Mouse (Mus musculus) macrophage (primary cell): ENCODE results near the gene Dscaml1. TPM values are rescaled to one million over a fixed set of nuclear protein-coding genes. Genes with fewer than 3 reads are reported as not detected.

ENCODE experiments used
- H3K27ac ChIP-seq: fragments of 350-480 bp; formaldehyde crosslinking; 2 replicates; pipeline ENCODE4 v1.9.0; 2021
- H3K36me3 ChIP-seq: fragments of 350-480 bp; formaldehyde crosslinking; 2 replicates; pipeline ENCODE4 v1.9.0; 2021; ENCODE audit errors: inconsistent target
- H3K4me3 ChIP-seq: fragments of 350-480 bp; formaldehyde crosslinking; 2 replicates; pipeline ENCODE4 v1.9.0; 2021; ENCODE audit errors: inconsistent target
- H3K79me2 ChIP-seq: fragments of 350-480 bp; formaldehyde crosslinking; 2 replicates; pipeline ENCODE4 v1.9.0; 2021; ENCODE audit errors: inconsistent target
- WGBS: methylation state at CpG from one replicate; pipeline ENCODE4 v1.1.7; 2026; ENCODE audit warnings: inconsistent platforms; ENCODE audit not compliant: missing documents; 5-methylcytosine and 5-hydroxymethylcytosine counted together
- polyA plus RNA-seq: library from polyadenylated mRNA; stranded (reverse); fragments of 250-400 nt; gene quantifications from 3 replicates; pipeline ENCODE4 v1.2.4, GENCODE M21; 2018; ENCODE audit warnings: inconsistent platforms

Gene Dscaml1
- polyA plus RNA-seq, 1 experiment from 2014 or later: 0.09 TPM

DNA sequence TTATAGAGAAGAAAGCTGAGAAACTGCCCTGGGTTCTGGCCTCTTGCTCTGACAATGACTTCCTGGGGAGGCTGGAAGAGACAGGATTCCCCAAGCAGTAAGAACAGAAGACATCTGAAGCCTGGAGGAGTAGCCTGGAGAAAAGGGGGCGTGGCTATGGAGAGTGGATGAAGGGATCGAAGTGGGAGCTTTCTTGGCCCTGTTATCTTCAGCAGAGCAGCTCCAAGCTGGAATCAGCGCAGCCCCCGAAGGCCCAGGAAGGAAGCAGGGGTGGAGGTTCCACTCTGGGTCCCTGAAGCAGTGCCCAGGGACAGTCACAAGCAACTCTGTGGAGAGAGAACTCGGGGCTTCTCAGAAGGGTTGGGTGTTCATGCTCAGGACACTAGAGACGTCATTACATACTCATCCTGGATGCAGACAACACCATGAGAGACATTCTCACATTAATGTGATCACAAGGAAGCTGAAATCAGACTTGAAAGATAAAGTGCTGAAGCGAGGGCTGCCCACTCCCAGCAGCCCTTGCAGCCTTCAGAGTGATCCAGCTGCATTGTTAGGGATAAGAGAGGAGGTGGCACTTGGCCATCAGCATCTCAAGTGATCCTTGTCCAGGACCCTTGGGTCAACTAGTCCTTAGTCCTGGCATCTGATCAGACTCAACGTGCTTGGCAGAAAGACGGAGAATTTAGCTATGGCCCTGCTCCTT lies 146.5 kb downstream of the Dscaml1 start:
- H3K4me3 ChIP-seq: no peak overlapping the region

DNA sequence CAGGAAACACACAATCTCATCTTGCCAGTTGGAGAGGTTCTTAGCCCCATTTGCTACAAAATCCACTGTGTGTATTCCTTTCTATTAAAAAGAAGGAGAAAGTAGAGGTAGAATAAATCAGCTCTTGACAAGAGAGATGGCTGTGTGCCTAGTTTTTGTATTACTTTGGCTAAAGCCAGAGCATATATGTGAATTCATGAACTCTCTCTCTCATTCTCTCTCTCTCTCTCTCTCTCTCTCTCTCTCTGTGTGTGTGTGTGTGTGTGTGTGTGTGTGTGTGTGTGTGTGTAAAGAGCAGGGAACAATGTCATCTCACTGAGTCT lies 147.0 kb downstream of the Dscaml1 start:
- no peaks in the 10 kb centered on the region for H3K79me2 ChIP-seq
- no peak overlapping the region for H3K4me3 ChIP-seq
- H3K27ac ChIP-seq: no peak overlapping the region

More for the DNA sequence above, 146.5 kb downstream of the Dscaml1 start:
- WGBS: 65% methylated on average over 9 of the region's 9 CpGs
- no peak overlapping the region for H3K27ac ChIP-seq
- H3K36me3 ChIP-seq: no peaks in the 10 kb centered on the region
- H3K79me2 ChIP-seq: no peaks in the 10 kb centered on the region

GRCm38 (mm10) chr9:45574021-45574420 lies 147.6 kb downstream of the Dscaml1 start:
- 81% methylated on average over 8 of the region's 8 CpGs for WGBS

More for the DNA sequence above, 147.0 kb downstream of the Dscaml1 start:
- no peaks in the 10 kb centered on the region for H3K36me3 ChIP-seq

GRCm38 (mm10) chr9:45580069-45580795 lies 153.8 kb downstream of the Dscaml1 start:
- Histone ChIP-seq H3K79me2 (no peaks in the 10 kb centered on the region), H3K4me3 (no peak overlapping the region), H3K36me3 (no peaks in the 10 kb centered on the region), H3K27ac (no peak overlapping the region)
- whole genome bisulfite sequencing: 92% methylated on average over 16 of the region's 16 CpGs

More at GRCm38 (mm10) chr9:45574021-45574420, 147.6 kb downstream of the Dscaml1 start:
- H3K4me3 ChIP-seq: no peak overlapping the region
- no peaks in the 10 kb centered on the region for H3K79me2 ChIP-seq
- H3K27ac ChIP-seq: no peak overlapping the region
- no peaks in the 10 kb centered on the region for H3K36me3 ChIP-seq

DNA sequence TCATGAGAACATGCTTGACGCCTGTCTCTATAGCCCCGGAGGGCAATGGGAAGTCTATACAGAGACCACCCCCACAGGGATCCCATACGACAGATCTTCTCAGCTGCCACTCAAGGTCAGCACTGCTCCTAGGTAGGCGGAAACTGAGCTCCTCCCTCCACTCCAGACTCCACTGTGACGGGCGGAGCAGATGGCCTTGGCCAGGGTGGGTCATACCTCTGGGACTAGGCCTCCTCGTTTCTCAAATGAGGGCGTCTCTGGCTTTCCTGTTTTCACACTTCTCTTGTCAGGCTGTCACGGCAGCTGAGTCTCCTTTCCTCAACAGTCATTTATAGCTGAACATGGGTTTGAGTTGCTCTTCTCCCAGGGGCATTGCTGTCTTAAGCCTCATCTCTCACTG lies 160.0 kb downstream of the Dscaml1 start:
- H3K27ac ChIP-seq: no peak overlapping the region
- WGBS: 79% methylated on average over 9 of the region's 9 CpGs
- no peak overlapping the region for H3K4me3 ChIP-seq
- no peaks in the 10 kb centered on the region for H3K79me2 ChIP-seq
- H3K36me3 ChIP-seq: no peaks in the 10 kb centered on the region

- over 99% methylated on average over 7 of the region's 7 CpGs for WGBS
- H3K36me3 ChIP-seq: no peaks in the 10 kb centered on the region
- H3K4me3 ChIP-seq: no peak overlapping the region
- no peak overlapping the region for H3K27ac ChIP-seq
- no peaks in the 10 kb centered on the region for H3K79me2 ChIP-seq
These were observed 161.3 kb downstream of the Dscaml1 start for GRCm38 (mm10) chr9:45587704-45588103.

DNA sequence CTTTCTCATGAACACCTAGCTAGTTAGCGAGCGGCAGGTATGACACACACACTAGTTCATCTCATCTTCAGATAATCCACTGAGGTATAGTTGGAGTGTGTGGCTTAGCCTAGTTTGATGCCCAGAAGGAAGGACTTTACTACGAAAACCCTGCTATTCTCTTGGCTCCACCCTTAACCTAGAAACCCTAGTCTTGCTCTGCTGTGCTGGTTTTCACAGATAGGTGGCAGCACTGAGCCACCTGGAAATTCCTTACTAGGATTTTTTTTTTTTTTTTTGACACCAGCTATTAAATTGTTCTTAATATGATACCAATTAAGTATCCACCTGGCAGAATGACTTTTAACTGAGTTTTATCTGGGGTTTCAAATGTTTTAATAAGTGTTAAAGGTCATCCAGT lies 163.4 kb downstream of the Dscaml1 start:
- Histone ChIP-seq H3K79me2 (no peaks in the 10 kb centered on the region), H3K36me3 (no peaks in the 10 kb centered on the region), H3K27ac (no peak overlapping the region), H3K4me3 (no peak overlapping the region)
- 69% methylated on average over 3 of the region's 3 CpGs for WGBS

- Histone ChIP-seq H3K4me3 (no peak overlapping the region), H3K27ac (no peak overlapping the region), H3K79me2 (no peaks in the 10 kb centered on the region), H3K36me3 (no peaks in the 10 kb centered on the region)
- WGBS: 89% methylated on average over 2 of the region's 2 CpGs
These were observed 164.6 kb downstream of the Dscaml1 start for GRCm38 (mm10) chr9:45591061-45591460.

DNA sequence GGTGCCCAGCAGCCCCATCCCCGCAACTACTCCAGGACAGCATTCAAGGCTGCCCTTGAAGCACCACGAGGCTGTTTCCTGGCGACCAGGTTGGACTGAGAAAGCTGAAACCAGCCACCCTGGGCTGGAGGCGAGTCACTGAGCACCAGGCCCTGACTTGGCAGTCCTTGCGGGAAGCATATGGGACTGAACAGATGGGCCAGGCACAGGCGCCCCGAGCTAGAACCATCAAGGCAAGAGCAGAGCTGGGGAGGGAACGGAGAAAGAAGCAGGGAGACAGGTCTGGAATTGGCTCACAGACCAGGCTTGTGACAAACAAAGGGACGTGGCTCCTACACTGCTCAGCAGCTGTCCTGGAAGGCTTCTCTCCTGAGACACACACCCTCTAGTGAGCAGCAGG lies 165.9 kb downstream of the Dscaml1 start:
- Histone ChIP-seq H3K79me2 (no peaks in the 10 kb centered on the region), H3K27ac (no peak overlapping the region), H3K36me3 (no peaks in the 10 kb centered on the region), H3K4me3 (no peak overlapping the region)
- WGBS: 93% methylated on average over 9 of the region's 9 CpGs

GRCm38 (mm10) chr9:45598117-45598516 lies 171.7 kb downstream of the Dscaml1 start:
- Histone ChIP-seq H3K79me2 (no peaks in the 10 kb centered on the region), H3K27ac (no peak overlapping the region), H3K4me3 (no peak overlapping the region), H3K36me3 (no peaks in the 10 kb centered on the region)
- 92% methylated on average over 5 of the region's 5 CpGs for WGBS

- 71% methylated on average over 4 of the region's 4 CpGs for WGBS
- Histone ChIP-seq H3K27ac (no peak overlapping the region), H3K36me3 (no peaks in the 10 kb centered on the region), H3K79me2 (no peaks in the 10 kb centered on the region), H3K4me3 (no peak overlapping the region)
These were observed 172.9 kb downstream of the Dscaml1 start for GRCm38 (mm10) chr9:45599377-45599776.

DNA sequence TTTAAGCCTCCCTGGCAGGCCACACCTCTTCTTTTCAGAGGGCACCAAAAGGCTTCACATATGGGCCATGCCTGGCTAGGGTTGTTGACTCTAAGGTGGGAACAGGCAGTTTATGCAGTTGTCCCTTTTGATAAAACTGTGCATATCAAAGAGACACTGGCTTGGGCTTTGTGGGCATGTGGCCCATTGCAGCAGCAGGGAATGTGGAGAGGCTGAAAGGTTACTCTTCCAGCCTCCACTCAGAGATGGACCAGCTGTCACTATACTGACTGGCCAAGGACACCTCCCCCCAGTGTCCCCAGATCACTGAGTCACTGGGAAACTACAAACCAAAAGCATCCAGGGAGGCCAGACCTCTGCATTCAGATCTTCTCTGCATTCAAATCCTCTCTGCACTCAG lies 180.9 kb downstream of the Dscaml1 start:
- Histone ChIP-seq H3K36me3 (no peaks in the 10 kb centered on the region), H3K79me2 (no peaks in the 10 kb centered on the region), H3K27ac (no peak overlapping the region), H3K4me3 (no peak overlapping the region)

GRCm38 (mm10) chr9:45608097-45609031 lies 181.9 kb downstream of the Dscaml1 start:
- Histone ChIP-seq H3K27ac (no peak overlapping the region), H3K4me3 (no peak overlapping the region), H3K36me3 (no peaks in the 10 kb centered on the region), H3K79me2 (no peaks in the 10 kb centered on the region)
- WGBS: 50% methylated on average over 13 of the region's 13 CpGs

GRCm38 (mm10) chr9:45610336-45611060 lies 184.1 kb downstream of the Dscaml1 start:
- H3K4me3 ChIP-seq: no peak overlapping the region
- no peaks in the 10 kb centered on the region for H3K79me2 ChIP-seq
- no peaks in the 10 kb centered on the region for H3K36me3 ChIP-seq
- H3K27ac ChIP-seq: no peak overlapping the region
- 88% methylated on average over 11 of the region's 11 CpGs for WGBS
